Mouse (Mus musculus) heart, adult 8-10 months (tissue): ENCODE data around the gene Myo16. TPM values are rescaled to one million over a fixed set of nuclear protein-coding genes. Genes with fewer than 3 reads are reported as not detected.

Experiments
- DNase-seq: peaks from one replicate; pipeline ENCODE4 v3.0.0; 2022; ENCODE audit warnings: low spot score
- total RNA-seq, 4 experiments: library from RNA; stranded (reverse); gene quantifications; 2 replicates each; pipeline ENCODE4 v1.2.4; 2022

Gene Myo16
- total RNA-seq, 4 experiments from 2014 or later = 0.50 to 4.1 (median 2.6) TPM

GRCm38 (mm10) chr8:10671862-10672548 lies 518.3 kb downstream of the Myo16 start:
- DNase-seq = no peak

- no peak for DNase-seq
These were observed 524.2 kb downstream of the Myo16 start for GRCm38 (mm10) chr8:10677840-10678410.

GRCm38 (mm10) chr8:10681926-10682325 lies 528.2 kb downstream of the Myo16 start:
- no peak for DNase-seq

- no peak for DNase-seq
These were observed 529.4 kb downstream of the Myo16 start for GRCm38 (mm10) chr8:10683088-10683487.

Other genes with a start within 250 kb of the Myo16 start
- gene Lig4, start 176.2 kb upstream of the Myo16 start, total RNA-seq = 1 to 10 TPM; 4.6 to 6.3 (median 5.9) TPM
- 1 to 10 TPM; 8.5 to 9.5 (median 9.2) TPM for gene Abhd13, start 176.2 kb upstream of the Myo16 start, total RNA-seq
- gene Tnfsf13b, start 147.4 kb upstream of the Myo16 start, total RNA-seq = 1 to 10 TPM; 5.1 to 7.8 (median 5.7) TPM